Mouse (Mus musculus) forebrain, postnatal 0 days (tissue): ENCODE measurements around the gene Asic2. TPM values are rescaled to one million over a fixed set of nuclear protein-coding genes. Genes with fewer than 3 reads are reported as not detected.

Source experiments
- ATAC-seq: fragments of 200-750 bp; cut with Nextera tagmentation; 2 replicates; pipeline ENCODE4 v1.8.0; 2017; ENCODE audit warnings: mild to moderate bottlenecking, moderate library complexity
- DNase-seq: peaks from one replicate; pipeline ENCODE4 v3.0.0-alpha.2; 2015
- H3K27ac ChIP-seq: fragments of 300-500 bp; sonication (generic); 2 replicates; pipeline ENCODE4 v1.5.1; 2014; ENCODE audit warnings: low read depth, mild to moderate bottlenecking, antibody characterized with exemption, low read length, moderate library complexity, mixed read lengths
- H3K27me3 ChIP-seq: fragments of 300-500 bp; sonication (generic); 2 replicates; pipeline ENCODE4 v1.6.1; 2014; ENCODE audit warnings: mild to moderate bottlenecking, low read length, mixed read lengths; ENCODE audit not compliant: insufficient read depth
- H3K36me3 ChIP-seq: fragments of 300-500 bp; sonication (generic); 2 replicates; pipeline ENCODE4 v1.6.1; 2014; ENCODE audit warnings: mild to moderate bottlenecking, moderate library complexity; ENCODE audit not compliant: insufficient read depth
- H3K4me1 ChIP-seq: fragments of 300-500 bp; sonication (generic); 2 replicates; pipeline ENCODE4 v1.6.1; 2014; ENCODE audit warnings: antibody characterized with exemption; ENCODE audit not compliant: insufficient read depth
- H3K4me2 ChIP-seq: fragments of 300-500 bp; sonication (generic); 2 replicates; pipeline ENCODE4 v1.6.1; 2014; ENCODE audit warnings: low read depth, mild to moderate bottlenecking, moderate library complexity
- H3K4me3 ChIP-seq: fragments of 300-500 bp; sonication (generic); 2 replicates; pipeline ENCODE4 v1.5.1; 2014; ENCODE audit warnings: low read depth, low read length, mixed read lengths
- H3K9ac ChIP-seq: fragments of 300-500 bp; sonication (generic); 2 replicates; pipeline ENCODE4 v1.6.1; 2014; ENCODE audit warnings: mild to moderate bottlenecking
- H3K9me3 ChIP-seq: fragments of 300-500 bp; sonication (generic); 2 replicates; pipeline ENCODE4 v1.6.1; 2016; ENCODE audit warnings: low read length
- CTCF ChIP-seq: sonication (generic); IDR thresholded peaks from 2 replicates; pipeline ENCODE4 v1.5.1; 2016; ENCODE audit warnings: antibody characterized with exemption, control low read depth, low read depth
- WGBS: fragments of 180-500 bp; shearing (Covaris S2); extraction: QIAGEN DNeasy Blood & Tissue Kit; methylation state at CpG from one replicate; pipeline ENCODE4 v1.1.7; 2014; 5-methylcytosine and 5-hydroxymethylcytosine counted together
- polyA plus RNA-seq: library from polyadenylated mRNA; unstranded; fragments of >200 nt; fragmentation: Nextera tagmentation; extraction: Ambion mirVana; gene quantifications from 2 replicates; pipeline ENCODE4 v1.2.1, GENCODE M21; 2015
- total RNA-seq: library from RNA; depleted of rRNA; stranded (reverse); fragments of >200 nt; gene quantifications from 2 replicates; pipeline ENCODE4 v1.2.3, GENCODE M21; 2014

Gene Asic2
- total and polyA plus RNA-seq, 2 experiments from 2014 or later: 15.5 to 37.2 TPM

DNA sequence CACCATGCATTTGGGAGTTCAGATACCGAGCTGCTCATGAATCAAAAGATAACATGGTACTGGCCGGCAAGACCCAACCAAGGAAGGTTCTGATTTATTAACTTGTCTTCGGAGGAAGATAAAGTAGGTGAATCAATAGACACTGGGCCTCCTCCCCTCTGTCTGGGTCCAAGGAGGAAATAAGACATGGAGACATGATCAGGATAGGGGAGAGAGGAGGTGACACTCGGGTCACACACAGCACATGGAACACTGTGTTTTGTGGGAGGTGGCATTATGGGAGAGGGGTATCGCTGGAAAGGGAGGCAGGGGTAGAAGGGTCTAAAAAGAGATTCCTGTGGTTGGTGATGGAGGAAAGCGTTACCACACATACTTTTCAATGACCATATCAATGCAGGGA is 1022.1 kb downstream of the Asic2 start:
- DNase-seq (no peak), ATAC-seq (no peak)
- TF ChIP-seq CTCF: no peak
- H3K9me3 ChIP-seq: no peaks in the 10 kb centered on the region
- WGBS: 93% methylated on average over 6 of the region's 6 CpGs
- H3K4me1 ChIP-seq: no peaks in the 10 kb centered on the region
- no peak overlapping the region for H3K4me2 ChIP-seq
- H3K36me3 ChIP-seq: no peaks in the 10 kb centered on the region
- no peak overlapping the region for H3K27ac ChIP-seq
- no peaks in the 10 kb centered on the region for H3K27me3 ChIP-seq
- no peak overlapping the region for H3K4me3 ChIP-seq
- no peak overlapping the region for H3K9ac ChIP-seq

DNA sequence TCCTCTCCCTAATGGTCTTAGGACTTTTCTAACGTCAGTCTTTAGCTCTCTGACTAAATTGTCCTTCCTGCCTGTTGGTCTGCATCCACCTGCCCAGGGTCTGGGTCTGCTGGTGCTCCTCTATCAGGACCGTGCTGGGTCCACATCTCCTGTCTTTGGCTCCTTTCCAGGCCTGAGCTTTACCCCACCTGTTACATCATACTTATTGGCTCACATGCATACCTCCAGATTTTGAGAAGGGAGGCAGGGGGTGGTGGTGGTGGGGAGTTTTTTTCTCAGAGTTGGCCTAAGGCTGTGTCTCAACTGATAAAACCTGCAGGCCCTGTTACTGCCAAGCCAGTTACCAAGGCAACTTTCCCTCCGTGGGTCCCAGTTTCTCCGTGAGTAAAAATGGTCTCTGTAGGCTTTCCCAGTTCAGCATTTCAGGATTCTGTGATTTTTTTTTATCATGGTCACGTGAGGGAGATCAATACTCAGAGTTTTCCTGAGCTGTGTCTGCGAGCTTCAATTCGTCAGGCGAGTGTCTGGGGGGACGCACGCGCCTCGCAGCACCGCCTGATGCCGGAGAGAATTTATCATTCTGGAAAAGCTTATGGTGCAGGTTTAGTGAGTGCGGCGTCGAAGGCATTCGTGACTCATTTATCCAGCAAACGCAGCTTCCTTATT is 1044.8 kb downstream of the Asic2 start:
- H3K9me3 ChIP-seq: no peaks in the 10 kb centered on the region
- peak; percentile 55 for DNase-seq
- no peaks in the 10 kb centered on the region for H3K27me3 ChIP-seq
- no peaks in the 10 kb centered on the region for H3K36me3 ChIP-seq
- peak; percentile 61 for ATAC-seq
- WGBS: 81% methylated on average over 19 of the region's 19 CpGs
- peak overlapping the region; percentile 35; the same call in 1 of the 2 replicates for H3K27ac ChIP-seq
- TF ChIP-seq CTCF: no peak
- H3K4me3 ChIP-seq: no peak overlapping the region
- H3K4me2 ChIP-seq: no peak overlapping the region
- H3K4me1 ChIP-seq: no peaks in the 10 kb centered on the region
- no peak overlapping the region for H3K9ac ChIP-seq

DNA sequence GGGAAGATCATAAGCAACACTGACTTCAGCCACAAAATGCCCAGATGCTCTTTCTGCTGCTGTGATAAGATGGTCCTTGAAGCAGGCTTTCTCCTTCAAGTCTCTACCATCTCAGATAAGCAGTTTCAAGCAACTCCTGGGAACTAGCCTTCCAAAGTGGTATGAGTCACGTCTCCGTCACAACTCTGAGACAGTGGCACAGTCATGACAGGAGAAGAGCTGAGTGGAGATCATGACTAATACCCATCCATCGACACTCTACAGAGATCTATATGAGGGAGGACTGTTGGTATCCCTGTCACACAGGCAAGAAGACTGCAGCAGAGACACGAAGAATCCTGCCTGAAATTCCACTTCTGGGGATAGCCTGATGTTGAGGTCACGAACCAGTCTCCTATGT is 1049.9 kb downstream of the Asic2 start:
- H3K4me1 ChIP-seq: no peaks in the 10 kb centered on the region
- H3K27ac ChIP-seq: no peak overlapping the region
- H3K4me3 ChIP-seq: no peak overlapping the region
- ATAC-seq (no peak), DNase-seq (no peak)
- 0 out of 2 replicates have a peak, but pooled peaks cover 2% of the 10 kb centered on the region for H3K9me3 ChIP-seq
- no peak overlapping the region for H3K9ac ChIP-seq
- no peaks in the 10 kb centered on the region for H3K27me3 ChIP-seq
- no peak overlapping the region for H3K4me2 ChIP-seq
- no peak for TF ChIP-seq CTCF
- H3K36me3 ChIP-seq: no peaks in the 10 kb centered on the region
- 86% methylated on average over 5 of the region's 5 CpGs for WGBS

DNA sequence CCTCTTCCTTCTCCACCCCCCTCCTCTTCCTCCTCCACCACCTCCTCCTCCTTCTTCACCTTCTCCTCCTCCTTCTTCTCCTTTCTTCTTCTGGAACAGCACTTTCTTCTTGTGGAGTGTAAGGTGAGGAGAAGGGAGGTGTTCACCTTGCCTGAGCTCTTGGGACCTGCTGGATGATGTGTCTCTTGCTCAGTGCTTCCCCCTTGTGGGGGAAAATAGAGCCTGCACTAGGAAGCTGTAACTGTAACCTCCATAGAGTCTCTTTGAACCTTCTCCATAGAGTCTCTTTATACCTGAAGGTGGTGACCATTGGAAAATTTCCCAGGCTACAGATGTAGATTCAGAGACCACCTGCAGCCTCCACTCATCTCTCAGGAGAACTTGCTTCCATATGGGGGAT is 1050.6 kb downstream of the Asic2 start:
- Histone ChIP-seq H3K36me3 (no peaks in the 10 kb centered on the region), H3K9me3 (0 out of 2 replicates have a peak, but pooled peaks cover 2% of the 10 kb centered on the region), H3K4me2 (no peak overlapping the region), H3K4me1 (no peaks in the 10 kb centered on the region), H3K27ac (no peak overlapping the region), H3K9ac (no peak overlapping the region), H3K4me3 (no peak overlapping the region), H3K27me3 (no peaks in the 10 kb centered on the region)
- TF ChIP-seq CTCF: peak; percentile 26; the same call in 1 of the 2 replicates
- no peak for ATAC-seq
- no peak for DNase-seq

DNA sequence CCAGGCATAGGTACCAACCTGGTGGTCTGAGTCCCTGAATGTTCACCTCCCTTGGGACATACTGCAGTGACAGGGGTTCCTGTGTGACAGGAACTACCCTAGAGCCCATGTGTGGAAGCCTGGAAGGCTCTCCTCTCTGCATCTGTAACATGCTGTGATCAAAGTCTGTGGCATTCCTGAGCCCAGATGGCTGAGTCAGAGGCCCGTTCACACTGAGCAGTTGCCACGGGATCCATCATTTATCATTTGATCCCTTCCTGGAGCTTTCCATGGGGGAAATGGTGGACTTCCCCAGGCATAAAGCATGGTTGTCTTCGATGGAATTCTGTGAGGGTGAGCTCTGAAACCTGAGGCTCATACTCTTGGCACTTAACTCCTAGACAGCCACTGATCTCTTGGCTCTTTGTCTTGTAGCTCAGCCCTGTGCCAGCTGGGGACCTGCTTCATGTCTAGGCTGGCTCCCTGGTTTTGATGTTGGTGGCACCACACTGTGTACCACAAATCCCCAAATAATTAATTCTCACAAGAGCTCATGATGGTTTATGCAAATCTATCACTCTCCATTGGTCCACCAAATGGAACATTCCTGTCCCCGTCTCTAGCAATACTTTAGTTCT is 1054.7 kb downstream of the Asic2 start:
- no peak overlapping the region for H3K27ac ChIP-seq
- H3K4me3 ChIP-seq: no peak overlapping the region
- 0 out of 2 replicates have a peak, but pooled peaks cover 2% of the 10 kb centered on the region for H3K9me3 ChIP-seq
- WGBS: 44% methylated on average over 4 of the region's 4 CpGs
- no peaks in the 10 kb centered on the region for H3K4me1 ChIP-seq
- no peak overlapping the region for H3K4me2 ChIP-seq
- ATAC-seq (no peak), DNase-seq (no peak)
- H3K9ac ChIP-seq: no peak overlapping the region
- H3K27me3 ChIP-seq: no peaks in the 10 kb centered on the region
- no peak for TF ChIP-seq CTCF
- H3K36me3 ChIP-seq: no peaks in the 10 kb centered on the region

DNA sequence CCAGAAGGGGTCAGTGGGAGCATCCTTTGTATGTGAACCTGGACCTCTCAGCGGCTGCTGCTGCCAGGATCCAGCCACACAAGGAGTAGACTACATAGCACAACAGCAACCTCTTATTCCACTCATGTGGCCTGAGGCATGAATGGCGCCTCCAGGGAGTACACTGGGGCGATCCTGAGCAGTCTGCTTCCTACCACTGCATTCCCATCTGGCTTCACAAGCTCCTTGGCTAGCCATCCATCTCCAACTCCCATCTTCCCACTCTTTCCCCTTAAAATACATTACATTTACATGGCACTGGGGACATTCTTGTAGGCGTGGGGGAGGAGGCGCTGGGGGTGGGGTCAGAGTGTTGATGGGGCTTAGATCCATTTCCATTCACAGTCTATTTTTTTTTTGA is 1055.5 kb downstream of the Asic2 start:
- TF ChIP-seq CTCF: no peak
- no peak overlapping the region for H3K9ac ChIP-seq
- no peak overlapping the region for H3K27ac ChIP-seq
- ATAC-seq (no peak), DNase-seq (no peak)
- no peaks in the 10 kb centered on the region for H3K36me3 ChIP-seq
- 87% methylated on average over 5 of the region's 5 CpGs for WGBS
- no peaks in the 10 kb centered on the region for H3K4me1 ChIP-seq
- no peak overlapping the region for H3K4me2 ChIP-seq
- H3K9me3 ChIP-seq: 0 out of 2 replicates have a peak, but pooled peaks cover 2% of the 10 kb centered on the region
- no peak overlapping the region for H3K4me3 ChIP-seq
- no peaks in the 10 kb centered on the region for H3K27me3 ChIP-seq

DNA sequence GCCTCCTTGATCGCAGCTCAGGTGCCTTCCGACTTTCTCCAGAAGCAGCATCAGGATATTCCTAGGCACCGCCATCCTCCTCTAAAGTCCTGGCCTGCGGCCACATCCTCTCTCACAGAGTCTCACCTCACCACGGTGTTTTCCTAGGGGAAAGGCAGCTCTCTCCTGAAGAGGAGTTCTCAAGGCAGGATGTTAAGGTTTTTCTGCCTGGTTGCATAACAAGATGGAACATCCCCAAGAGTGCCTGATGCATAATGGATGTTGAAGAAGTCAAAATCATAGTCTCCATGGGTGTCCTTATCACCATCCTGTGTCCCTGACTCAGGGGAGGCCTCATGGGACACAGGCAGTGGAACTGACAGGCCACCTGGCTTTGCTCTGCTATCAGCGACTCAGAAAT is 1060.4 kb downstream of the Asic2 start:
- no peaks in the 10 kb centered on the region for H3K9me3 ChIP-seq
- H3K9ac ChIP-seq: no peak overlapping the region
- no peak overlapping the region for H3K4me2 ChIP-seq
- TF ChIP-seq CTCF: no peak
- WGBS: 93% methylated on average over 6 of the region's 6 CpGs
- H3K4me1 ChIP-seq: no peaks in the 10 kb centered on the region
- ATAC-seq (no peak), DNase-seq (no peak)
- no peaks in the 10 kb centered on the region for H3K27me3 ChIP-seq
- no peaks in the 10 kb centered on the region for H3K36me3 ChIP-seq
- no peak overlapping the region for H3K4me3 ChIP-seq
- no peak overlapping the region for H3K27ac ChIP-seq
